Mouse (Mus musculus) myocyte (in vitro differentiated cells): Measurements from ENCODE around the gene Meis2.

Experiments used
- CEBPB ChIP-seq: IDR thresholded peaks from 2 replicates; pipeline ENCODE4 v1.6.1; 2011; ENCODE audit warnings: mild to moderate bottlenecking, moderate library complexity; ENCODE audit not compliant: poor library complexity, insufficient read depth, severe bottlenecking
- E2F4 ChIP-seq: IDR thresholded peaks from one replicate; pipeline ENCODE4 v1.6.1; 2011; ENCODE audit warnings: mild to moderate bottlenecking, control low read depth, moderate library complexity; ENCODE audit not compliant: insufficient read depth
- MAX ChIP-seq: IDR thresholded peaks from one replicate; pipeline ENCODE4 v1.6.1; 2011; ENCODE audit warnings: low read depth, mild to moderate bottlenecking, control low read depth
- MYOD1 ChIP-seq, 3 experiments: IDR thresholded peaks; one replicate each; pipeline ENCODE4 v1.6.1; 2011; ENCODE audit warnings: control low read depth in 2 of 3, low read depth in 2 of 3, mild to moderate bottlenecking in 2 of 3, moderate library complexity in 1 of 3; ENCODE audit not compliant: insufficient read length in 2 of 3, control insufficient read depth in 1 of 3
- POLR2A ChIP-seq: IDR thresholded peaks from one replicate; pipeline ENCODE4 v1.6.1; 2011; ENCODE audit warnings: low read depth, mild to moderate bottlenecking, control low read depth, moderate library complexity; ENCODE audit not compliant: insufficient read length
- POLR2AphosphoS2 ChIP-seq: IDR thresholded peaks from one replicate; pipeline ENCODE4 v1.6.1; 2011; ENCODE audit warnings: low read depth, control low read depth; ENCODE audit not compliant: insufficient read length
- TCF12 ChIP-seq: IDR thresholded peaks from one replicate; pipeline ENCODE4 v1.6.1; 2011; ENCODE audit warnings: mild to moderate bottlenecking, control low read depth; ENCODE audit not compliant: poor library complexity, insufficient read depth, severe bottlenecking
- USF1 ChIP-seq: IDR thresholded peaks from one replicate; pipeline ENCODE4 v1.6.1; 2011; ENCODE audit warnings: low read depth, mild to moderate bottlenecking, control low read depth, moderate library complexity

- TF ChIP-seq USF1 (no peak), POLR2AphosphoS2 (no peak), MAX (no peak), POLR2A (no peak), TCF12 (no peak), CEBPB (no peak), MYOD1 (IDR thresholded peaks at IDR 0.05; ENCODE audit: control insufficient read depth in 1 of 3, insufficient read length in 2 of 3, low read depth in 2 of 3) (no peak), E2F4 (no peak)
Measured at GRCm38 (mm10) chr2:115852109-115852508, 213.5 kb downstream of the Meis2 start.
